Mouse (Mus musculus): ENCODE data around the gene Cyfip2. TPM values are rescaled to one million over a fixed set of nuclear protein-coding genes. Genes with fewer than 3 reads are reported as not detected.

Cyfip2 gene
- total RNA-seq (2021) = 100 to 1,000 TPM; 510 to 532 TPM

DNA sequence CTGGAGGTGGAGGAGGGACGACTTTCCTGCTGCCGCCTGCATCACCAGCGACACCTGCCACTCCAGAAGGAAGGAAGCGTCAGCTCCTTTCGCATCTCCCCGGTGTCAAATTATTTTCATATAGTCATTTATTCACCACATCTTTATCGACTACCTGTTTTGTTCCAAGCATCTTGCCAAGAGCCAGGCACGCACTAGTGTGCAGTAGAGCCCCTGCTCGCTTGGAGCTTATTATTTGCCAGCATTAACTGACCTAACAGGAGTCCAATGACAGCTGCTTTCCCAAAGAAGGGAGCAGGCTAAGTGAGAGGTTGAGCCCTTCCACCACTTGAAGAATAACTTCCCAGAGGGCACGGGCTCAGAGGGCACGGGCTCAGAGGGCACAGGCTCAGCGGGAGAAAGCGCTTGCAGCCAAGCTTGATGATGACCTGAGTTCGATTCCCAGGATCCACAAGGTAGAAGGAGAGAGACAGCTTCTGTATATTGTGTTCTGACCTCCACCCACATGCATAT lies at the start of gene Cyfip2:
TSS of gene Cyfip2 (minus strand) at position 337 of the 513 bp plus-strand sequence.
- no peak for DNase-seq (ENCODE audit: low spot score in 2 of 2)
- intact Hi-C loops (cut with DNase I) = no loop called here

- no peak for DNase-seq (ENCODE audit: low spot score in 2 of 2)
- intact Hi-C loops (cut with DNase I) = no loop called here
Measured at GRCm38 (mm10) chr11:46360991-46361665, 48.5 kb upstream of the Cyfip2 start.

DNA sequence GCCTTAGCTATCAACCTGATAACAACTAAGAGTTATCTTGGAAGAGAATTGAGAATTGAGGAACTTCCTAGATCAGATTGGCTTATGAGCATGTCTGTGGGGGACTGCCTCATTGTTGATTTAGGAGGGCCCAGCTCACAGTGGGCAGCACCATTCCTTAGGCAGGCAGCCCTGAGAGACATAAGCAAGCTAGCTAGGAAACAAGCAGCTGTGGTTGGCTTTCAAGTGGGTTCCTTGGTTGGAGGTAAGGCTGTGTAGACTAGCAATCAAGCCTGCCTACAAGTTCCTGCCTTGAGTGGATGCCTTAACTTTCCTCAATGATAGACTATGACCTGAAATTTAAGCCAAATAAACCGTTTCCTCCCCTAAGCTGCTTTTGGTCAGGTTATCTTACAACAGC lies 45.7 kb upstream of the Cyfip2 start:
- intact Hi-C loops (cut with DNase I) = no loop called here

DNA sequence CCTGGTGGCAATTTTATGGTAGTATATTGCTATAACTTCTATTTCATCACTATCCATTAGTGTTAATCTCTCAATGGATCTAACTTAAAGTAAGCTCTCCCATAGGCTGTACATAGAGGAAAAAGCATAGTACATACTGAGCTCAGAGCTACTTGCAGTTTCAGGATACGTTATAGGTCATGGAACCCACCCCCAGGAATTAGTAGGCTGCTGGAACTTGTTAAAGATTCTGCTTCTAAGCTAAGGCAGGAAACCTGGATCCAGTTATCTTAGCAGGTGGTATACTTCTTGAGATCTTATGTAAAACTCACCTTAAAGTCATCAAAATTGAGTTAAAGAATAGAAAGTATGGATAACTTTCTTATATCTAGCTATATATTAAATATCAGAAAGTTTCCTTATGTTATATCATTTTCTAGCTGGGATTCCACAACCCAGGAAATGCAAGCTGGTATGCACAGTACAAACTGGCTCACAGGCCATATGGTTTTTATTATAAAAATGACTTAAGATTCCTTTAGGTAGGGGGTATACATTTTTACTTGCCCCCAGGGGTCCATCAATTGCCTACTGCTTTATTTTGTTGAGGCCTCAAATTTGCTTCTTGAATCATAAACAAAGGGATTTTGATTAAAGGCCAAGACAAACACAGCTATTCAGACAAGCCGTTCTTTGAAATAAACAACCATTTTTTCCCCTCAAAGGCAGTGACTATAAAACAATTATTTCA lies 37.2 kb upstream of the Cyfip2 start:
- DNase-seq (ENCODE audit: low spot score in 2 of 2) = no peak
- intact Hi-C loops (cut with DNase I) = no loop called here

More for the DNA sequence above, 45.7 kb upstream of the Cyfip2 start:
- no peak for DNase-seq (ENCODE audit: low spot score in 2 of 2)

- no peak for DNase-seq (ENCODE audit: low spot score in 2 of 2)
- intact Hi-C loops (cut with DNase I) = no loop called here
Measured at GRCm38 (mm10) chr11:46348416-46348815, 35.8 kb upstream of the Cyfip2 start.

DNA sequence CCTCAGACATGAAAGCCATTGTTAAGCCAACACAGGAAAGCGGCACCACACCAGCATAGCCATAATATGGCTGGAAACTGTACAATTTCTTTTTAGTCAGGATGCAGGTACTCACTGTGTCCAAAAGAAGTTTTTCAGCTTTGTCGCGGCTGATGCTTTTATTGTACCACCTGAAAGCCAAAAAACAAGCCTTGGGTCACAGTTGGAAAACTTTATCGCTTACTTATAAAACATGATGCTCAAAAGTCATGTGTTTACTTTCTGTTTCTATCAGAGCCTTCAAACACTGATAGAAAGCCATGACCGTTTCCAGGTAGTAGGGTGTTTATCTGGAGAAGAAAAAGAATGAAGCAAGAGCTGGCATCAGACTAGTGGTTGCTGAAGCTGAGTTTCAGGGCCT lies 35.1 kb upstream of the Cyfip2 start:
- intact Hi-C loops (cut with DNase I) = no loop called here

DNA sequence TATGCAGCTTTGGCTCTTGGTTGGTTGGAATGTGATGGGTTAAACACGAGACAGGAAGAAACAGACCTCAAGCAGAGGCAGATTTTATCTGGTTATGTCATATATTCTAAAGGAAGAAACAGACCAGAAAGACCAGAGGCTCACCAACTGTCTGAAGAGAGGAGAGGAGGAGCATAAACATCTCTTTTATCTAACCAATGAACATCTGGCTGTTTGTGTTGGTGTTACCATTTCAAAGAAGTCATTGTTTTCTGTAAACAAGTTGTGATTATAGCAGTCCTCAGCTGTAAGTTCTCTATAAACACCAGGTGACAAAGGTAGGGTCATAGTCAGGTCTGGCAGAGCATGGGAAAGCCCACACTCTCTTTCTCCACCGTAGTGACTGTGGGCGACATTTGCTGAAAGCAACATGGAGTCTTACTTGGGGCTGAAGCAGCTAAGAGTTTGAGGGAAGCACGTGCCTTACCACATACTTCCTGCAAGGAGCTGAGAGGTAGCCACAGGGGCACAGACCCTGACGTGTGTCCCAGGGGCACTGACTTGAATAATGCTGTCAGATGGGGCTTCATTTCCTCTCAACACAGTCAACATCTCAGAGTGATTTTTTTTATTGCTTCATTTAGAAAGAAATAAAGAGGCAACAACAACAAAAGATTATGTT lies 31.4 kb upstream of the Cyfip2 start:
- DNase-seq (ENCODE audit: low spot score in 2 of 2) = no peak
- intact Hi-C loops (cut with DNase I) = no loop called here

More for the DNA sequence above, 35.1 kb upstream of the Cyfip2 start:
- no peak for DNase-seq (ENCODE audit: low spot score in 2 of 2)

DNA sequence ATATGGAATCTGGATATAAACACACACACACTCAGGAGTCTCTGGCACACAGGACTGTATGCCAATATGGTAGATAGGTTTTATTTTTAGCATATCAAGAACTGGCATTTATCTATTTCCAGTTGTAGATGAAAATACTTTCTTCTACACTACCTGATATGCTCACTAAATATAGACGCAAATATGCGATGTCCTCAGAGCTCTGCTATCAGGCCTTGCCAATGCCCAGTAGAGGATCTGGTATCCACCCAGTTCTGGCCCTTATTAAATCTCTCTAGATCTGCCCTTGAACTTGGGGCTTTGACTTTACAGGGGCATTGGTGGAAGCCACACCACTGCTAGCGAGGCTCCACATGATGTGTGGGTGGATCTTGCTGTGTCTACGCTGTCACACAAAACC lies 29.3 kb upstream of the Cyfip2 start:
- no peak for DNase-seq (ENCODE audit: low spot score in 2 of 2)
- intact Hi-C loops (cut with DNase I) = no loop called here

- DNase-seq (ENCODE audit: low spot score in 2 of 2) = no peak
- intact Hi-C loops (cut with DNase I) = no loop called here
Measured at GRCm38 (mm10) chr11:46336020-46336419, 23.4 kb upstream of the Cyfip2 start.

GRCm38 (mm10) chr11:46332217-46332616 lies 19.6 kb upstream of the Cyfip2 start:
- peak in 1 of 2 experiments; percentile 30 for DNase-seq (ENCODE audit: low spot score in 2 of 2)
- intact Hi-C loops (cut with DNase I) = no loop called here

GRCm38 (mm10) chr11:46326271-46327015 lies 13.8 kb upstream of the Cyfip2 start:
- no peak for DNase-seq (ENCODE audit: low spot score in 2 of 2)
- intact Hi-C loops (cut with DNase I) = no loop called here

DNA sequence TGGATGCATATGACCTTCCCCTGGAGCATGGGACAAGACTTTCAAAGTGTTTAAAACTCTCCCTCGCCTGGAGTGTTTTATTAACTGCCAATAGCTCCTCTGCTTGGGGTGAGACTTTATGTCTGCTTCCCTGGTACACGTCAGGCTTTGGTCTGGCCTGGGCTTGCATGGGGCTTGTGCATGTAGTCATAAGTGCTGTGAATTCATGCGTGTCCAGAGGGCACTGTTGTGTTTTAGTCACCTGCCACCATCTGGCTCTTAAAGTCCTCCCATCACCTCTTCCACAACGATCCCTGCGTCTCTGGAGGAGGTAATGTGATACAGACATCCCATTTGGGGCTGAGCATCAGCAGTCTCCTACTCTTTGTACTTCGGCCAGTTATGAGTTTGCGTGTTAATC lies 8.9 kb upstream of the Cyfip2 start:
- intact Hi-C loops (cut with DNase I) = no loop called here
- DNase-seq (ENCODE audit: low spot score in 2 of 2) = no peak

DNA sequence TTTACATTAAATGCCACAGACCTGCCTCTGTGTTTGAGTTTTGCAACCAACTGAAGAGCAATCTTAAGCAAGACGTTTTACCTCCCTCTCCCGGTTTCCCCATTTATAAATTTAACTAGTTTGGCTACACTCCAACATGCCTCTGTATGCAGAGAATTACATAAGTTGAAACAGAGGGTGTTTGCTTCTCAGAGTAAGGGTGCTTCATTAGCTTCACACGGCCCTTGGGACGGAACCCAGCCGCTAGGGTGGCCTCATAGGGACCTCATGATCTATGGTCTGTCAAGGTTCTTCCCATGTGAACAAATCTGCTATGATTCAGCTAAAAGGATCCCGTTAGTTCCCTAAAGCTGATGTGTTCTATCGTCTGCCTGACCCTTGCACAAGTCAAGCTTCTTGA lies 1.9 kb upstream of the Cyfip2 start:
- intact Hi-C loops (cut with DNase I) = loop anchor here (1.0 to 2.0 kb wide), 2 partner anchors 14 to 117 kb away; no protein-coding TSS in a partner anchor
- DNase-seq (ENCODE audit: low spot score in 2 of 2) = peak in 1 of 2 experiments; percentile 77

DNA sequence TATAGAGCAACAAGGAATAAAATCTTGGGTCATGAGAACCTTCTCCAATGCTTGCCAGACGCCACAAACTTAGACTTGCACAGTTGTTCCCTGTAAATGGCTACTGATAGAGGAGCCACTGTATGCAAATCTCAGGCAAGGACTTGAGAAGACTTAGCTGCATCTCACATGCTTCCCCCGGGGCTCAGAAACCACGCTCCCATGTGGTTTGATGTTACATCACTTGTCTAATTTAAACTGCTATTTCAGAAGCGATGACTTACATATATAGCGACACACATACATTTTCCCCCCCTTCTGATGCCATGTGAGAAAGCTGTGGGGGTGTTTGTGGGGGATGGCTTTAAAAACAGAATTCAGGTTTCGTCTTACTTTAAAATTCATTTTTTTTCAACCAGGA lies 1.2 kb upstream of the Cyfip2 start:
- peak; percentile 65 to 96 for DNase-seq (ENCODE audit: low spot score in 2 of 2)
- intact Hi-C loops (cut with DNase I) = loop anchor here (1.0 to 2.0 kb wide), 2 partner anchors 13 to 117 kb away; no protein-coding TSS in a partner anchor

GRCm38 (mm10) chr11:46311703-46312522 lies 746 bp downstream of the Cyfip2 start:
- intact Hi-C loops (cut with DNase I) = no loop called here
- DNase-seq (ENCODE audit: low spot score in 2 of 2) = peak; percentile 59 to 75

DNA sequence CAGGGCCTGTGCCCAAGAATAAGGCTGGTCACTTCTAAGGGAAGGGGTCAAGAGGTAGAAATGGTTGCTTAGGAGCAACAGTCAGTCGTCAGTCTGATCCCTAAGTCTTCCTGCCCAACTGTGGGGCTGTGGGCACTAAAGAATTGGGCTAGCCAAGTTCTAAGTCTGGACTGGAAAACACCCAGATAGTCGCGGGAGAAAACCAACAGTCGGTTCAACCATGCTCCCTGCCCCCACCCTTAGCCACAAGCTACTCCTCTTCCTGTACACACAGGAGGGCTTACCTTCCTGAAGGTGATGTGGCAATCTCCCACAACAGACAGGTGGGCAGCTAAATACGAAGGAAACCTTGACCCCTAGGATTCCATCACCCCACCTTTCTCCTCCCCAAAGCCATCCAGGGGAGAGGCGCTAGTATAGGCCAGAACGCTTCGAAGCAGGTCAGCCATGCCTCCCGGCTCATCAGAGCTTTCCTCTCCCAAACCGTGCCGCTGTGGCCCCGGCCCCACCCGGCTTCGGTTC lies 1.4 kb downstream of the Cyfip2 start:
- intact Hi-C loops (cut with DNase I) = no loop called here
- DNase-seq (ENCODE audit: low spot score in 2 of 2) = peak in 1 of 2 experiments; percentile 55

DNA sequence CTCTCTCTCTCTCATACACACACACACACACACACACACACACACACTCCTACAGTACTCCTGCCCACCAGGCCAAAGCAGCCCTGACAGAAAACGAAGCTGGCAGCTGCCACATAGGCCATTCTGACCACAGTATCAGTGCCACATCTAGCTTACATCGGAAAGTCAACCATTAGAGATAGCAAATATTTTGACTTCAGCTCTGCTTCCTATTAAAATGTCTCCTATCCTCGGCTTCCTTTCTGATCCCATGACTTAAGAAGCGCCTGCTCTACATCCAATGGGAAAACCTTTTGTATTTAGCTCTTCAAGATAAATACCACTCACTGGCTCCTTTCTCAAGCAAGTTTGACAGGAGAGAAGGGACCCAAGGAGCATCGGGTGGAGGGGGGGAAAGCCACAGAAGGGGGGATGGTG lies 2.0 kb downstream of the Cyfip2 start:
- intact Hi-C loops (cut with DNase I) = loop anchor here (1.0 kb wide), 1 partner anchor 11 kb away; no protein-coding TSS in a partner anchor
- peak; percentile 43 to 74 for DNase-seq (ENCODE audit: low spot score in 2 of 2)

- intact Hi-C loops (cut with DNase I) = loop anchor here (1.0 kb wide), 1 partner anchor 11 kb away; no protein-coding TSS in a partner anchor
- no peak for DNase-seq (ENCODE audit: low spot score in 2 of 2)
Measured at GRCm38 (mm10) chr11:46309808-46310555, 2.7 kb downstream of the Cyfip2 start.
